10 mouse cellular contexts compared by ENCODE assay signal in the genomic region with DNA sequence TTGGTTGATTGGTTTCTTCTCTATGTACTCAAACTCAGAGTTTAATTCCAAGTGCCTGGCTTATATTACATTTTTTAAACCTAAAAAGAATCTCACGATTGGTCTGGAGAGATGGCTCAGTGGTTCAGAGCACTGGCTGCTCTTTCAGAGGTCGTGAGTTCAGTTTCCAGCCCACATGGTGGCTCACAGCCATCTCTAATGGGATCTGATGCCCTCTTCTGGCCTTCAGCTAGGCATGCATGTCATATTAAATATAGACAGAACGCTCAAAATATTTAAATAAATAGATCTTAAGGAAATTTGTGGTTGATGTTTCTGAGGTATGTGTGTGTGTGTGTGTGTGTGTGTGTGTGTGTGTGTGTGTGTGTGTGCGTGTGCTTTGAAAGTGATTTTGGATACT.
DNase-seq lines count a peak whose midpoint lies in the region; ATAC-seq and TF ChIP-seq lines count a peak whose summit lies in the region.
"Had no signal": no experiment of that assay in that cellular context is flagged by ENCODE, and none has a peak within 500 bp of the region (broad histone marks: within the 10 kb centered on the region; RNA-seq: fewer than 3 reads in every experiment).

No protein-coding gene starts in this region.

- H3K4me3 ChIP-seq in heart, adult 2 months = no peak overlapping the region
- H3K4me3 ChIP-seq in heart, embryonic 10.5 days = no peak overlapping the region
- H3K4me3 ChIP-seq in lung, postnatal 0 days (ENCODE audit: low read depth, low read length) = no peak overlapping the region
- no peak overlapping the region for H3K4me3 ChIP-seq in bone marrow, adult 2 months (replicated peaks; ENCODE audit: control insufficient read depth, low read depth, low read length)
- H3K4me3 ChIP-seq: embryonic facial prominence, embryonic 13.5 days; neural tube, embryonic 12.5 days; stomach, embryonic 15.5 days had no signal

- no peaks in the 10 kb centered on the region for H3K27me3 ChIP-seq in heart, adult 2 months (ENCODE audit: control insufficient read depth, insufficient read depth, low read length)
- H3K27me3 ChIP-seq in heart, embryonic 10.5 days (ENCODE audit: insufficient read depth, poor library complexity, severe bottlenecking) = no peaks in the 10 kb centered on the region
- H3K27me3 ChIP-seq in lung, postnatal 0 days (replicated peaks; ENCODE audit: insufficient read depth, low read length) = no peaks in the 10 kb centered on the region
- H3K27me3 ChIP-seq: embryonic facial prominence, embryonic 13.5 days; neural tube, embryonic 12.5 days; stomach, embryonic 15.5 days had no signal

- no peak overlapping the region for H3K27ac ChIP-seq in heart, adult 2 months
- no peak overlapping the region for H3K27ac ChIP-seq in heart, embryonic 10.5 days
- no peak overlapping the region for H3K27ac ChIP-seq in lung, postnatal 0 days (ENCODE audit: low read length)
- H3K27ac ChIP-seq in bone marrow, adult 2 months (ENCODE audit: control insufficient read depth, insufficient read depth, low read depth, low read length, poor library complexity) = no peak overlapping the region
- H3K27ac ChIP-seq: embryonic facial prominence, embryonic 13.5 days; neural tube, embryonic 12.5 days; stomach, embryonic 15.5 days had no signal

- H3K36me3 ChIP-seq in heart, adult 2 months (ENCODE audit: control insufficient read depth, insufficient read depth, low read length) = no peaks in the 10 kb centered on the region
- H3K36me3 ChIP-seq in heart, embryonic 10.5 days = peaks cover 100% of the 10 kb centered on the region
- H3K36me3 ChIP-seq in lung, postnatal 0 days (ENCODE audit: insufficient read depth, low read length) = peaks cover 41% of the 10 kb centered on the region

- H3K9ac ChIP-seq in heart, adult 2 months (ENCODE audit: low read depth, low read length) = no peak overlapping the region
- H3K9ac ChIP-seq in lung, postnatal 0 days (replicated peaks; ENCODE audit: low read depth) = no peak overlapping the region
- H3K9ac ChIP-seq: embryonic facial prominence, embryonic 13.5 days; neural tube, embryonic 12.5 days; stomach, embryonic 15.5 days had no signal

- TF ChIP-seq EP300 in heart, adult 2 months (IDR thresholded peaks at IDR 0.05; ENCODE audit: insufficient read depth, low read depth, low read length) = no peak
- TF ChIP-seq EP300 in lung, postnatal 0 days (IDR thresholded peaks at IDR 0.05) = no peak

- H3K4me2 ChIP-seq in lung, postnatal 0 days (replicated peaks; ENCODE audit: low read depth, low read length) = no peak overlapping the region
- H3K4me2 ChIP-seq: embryonic facial prominence, embryonic 13.5 days; neural tube, embryonic 12.5 days; stomach, embryonic 15.5 days had no signal

- no peak for TF ChIP-seq POLR2A in heart, adult 2 months (IDR thresholded peaks at IDR 0.05; ENCODE audit: insufficient read depth, low read depth, low read length)
- no peak for TF ChIP-seq POLR2A in bone marrow, adult 2 months (IDR thresholded peaks at IDR 0.05; ENCODE audit: borderline replicate concordance, control insufficient read depth, low read depth, low read length)

- no peak for DNase-seq in heart, adult 2 months
- no peak for DNase-seq in heart, embryonic 10.5 days (ENCODE audit: low spot score)
- no peak for DNase-seq in lung, postnatal 0 days (ENCODE audit: low spot score)
- DNase-seq in lung, postnatal 25 days (ENCODE audit: low spot score) = no peak
- DNase-seq in retina, embryonic 14.5 days (ENCODE audit: low spot score) = peak; percentile 13
- no peak for DNase-seq in neural tube, embryonic 10.5 days (ENCODE audit: extremely low spot score, low spot score)

- no peaks in the 10 kb centered on the region for H3K4me1 ChIP-seq in heart, adult 2 months (ENCODE audit: control insufficient read depth, insufficient read depth, low read length)
- no peaks in the 10 kb centered on the region for H3K4me1 ChIP-seq in heart, embryonic 10.5 days
- no peaks in the 10 kb centered on the region for H3K4me1 ChIP-seq in lung, postnatal 0 days (ENCODE audit: insufficient read depth, low read depth, low read length)
- no peaks in the 10 kb centered on the region for H3K4me1 ChIP-seq in bone marrow, adult 2 months (ENCODE audit: control insufficient read depth, insufficient read depth, low read length)
- H3K4me1 ChIP-seq: embryonic facial prominence, embryonic 13.5 days; neural tube, embryonic 12.5 days; stomach, embryonic 15.5 days had no signal

- intact Hi-C loops in heart, adult 2 months (cut with DNase I) = loop anchor here (5.0 kb wide), 1 partner anchor 238 kb away; no protein-coding TSS in a partner anchor

- no peaks in the 10 kb centered on the region for H3K79me2 ChIP-seq in heart, adult 2 months (replicated peaks; ENCODE audit: control insufficient read depth, insufficient read depth, low read length)

- no peaks in the 10 kb centered on the region for H3K9me3 ChIP-seq in heart, embryonic 10.5 days
- H3K9me3 ChIP-seq in lung, postnatal 0 days (ENCODE audit: low read length) = no peaks in the 10 kb centered on the region
- H3K9me3 ChIP-seq: embryonic facial prominence, embryonic 13.5 days; neural tube, embryonic 12.5 days; stomach, embryonic 15.5 days had no signal

- TF ChIP-seq CTCF in heart, adult 2 months (IDR thresholded peaks at IDR 0.05) = peak; percentile 60
- peak; percentile 53 for TF ChIP-seq CTCF in lung, postnatal 0 days (IDR thresholded peaks at IDR 0.05)
- 0 out of 2 replicates have a peak, but pooled peaks have one; percentile 24 for TF ChIP-seq CTCF in bone marrow, adult 2 months (IDR thresholded peaks at IDR 0.05; ENCODE audit: control insufficient read depth, insufficient read depth, low read length)

- WGBS in heart, adult 2 months = 52% methylated on average over 4 of the region's 4 CpGs
- WGBS in heart, embryonic 10.5 days = 74% methylated on average over 4 of the region's 4 CpGs
- 56% methylated on average over 4 of the region's 4 CpGs for WGBS in lung, postnatal 0 days
- 30% methylated on average over 4 of the region's 4 CpGs for WGBS in bone marrow, adult 2 months

- no peak for ATAC-seq in lung, postnatal 0 days
